Mouse (Mus musculus): ENCODE measurements at regions not wholly inside any gene's neighbourhood (a gene's known extent, or its start where the extent isn't known, plus 50 kb on each side); places are given as distances from the start of the nearest gene placed in this dataset.

DNA sequence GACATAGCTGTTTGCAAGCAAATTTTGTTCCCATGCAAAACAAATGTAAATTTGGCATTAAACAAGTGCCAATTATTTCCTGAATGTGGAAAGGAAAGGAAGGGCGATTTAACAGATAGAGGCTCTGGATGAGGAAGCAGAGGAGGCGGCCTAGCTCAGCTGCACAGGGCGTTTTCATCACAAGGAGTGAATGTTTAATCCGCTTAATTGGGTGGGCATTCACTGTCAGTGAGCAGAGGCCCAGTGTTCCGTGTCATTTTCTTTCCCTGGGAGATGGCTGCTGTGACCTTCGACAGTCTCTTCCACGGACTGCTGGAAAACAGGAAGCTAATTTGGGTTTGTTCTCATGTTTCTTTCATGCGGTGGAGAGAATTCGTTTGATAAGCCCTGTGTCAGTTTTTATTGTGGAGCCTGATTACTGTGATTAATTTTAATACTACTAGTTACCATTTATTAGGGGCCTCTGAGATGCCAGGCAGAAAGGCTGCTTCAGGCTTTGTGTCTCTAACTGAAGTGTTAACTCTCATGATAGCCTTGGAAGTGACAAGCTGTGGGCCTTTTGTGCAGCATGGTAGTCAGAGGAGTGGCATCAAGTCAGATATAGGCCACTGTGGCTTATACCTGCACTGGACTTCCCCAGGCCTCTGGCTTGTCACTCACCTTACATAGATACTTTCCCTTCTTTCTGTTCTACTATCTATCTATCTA is 700.6 kb upstream of the Tmpo start:
- DNase-seq: no peak

DNA sequence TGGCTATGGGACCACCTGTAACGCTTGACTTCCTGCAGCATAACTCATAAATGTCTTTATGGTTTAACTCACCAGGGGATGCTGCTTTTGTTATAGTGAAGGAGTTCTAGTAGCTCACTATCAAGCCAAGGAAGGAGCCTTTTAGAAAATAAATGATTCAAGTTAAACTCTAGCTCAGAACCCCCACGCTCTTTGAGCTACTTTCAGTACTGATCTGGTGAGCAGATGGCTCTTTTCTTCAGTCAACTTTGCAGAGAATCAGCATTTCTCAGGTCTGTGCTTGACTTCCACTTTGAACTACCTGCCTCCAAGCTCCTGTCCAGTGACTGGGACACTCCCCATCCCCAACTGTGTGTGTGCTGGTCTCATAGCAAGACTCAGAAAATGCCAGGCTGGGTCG is 694.3 kb upstream of the Tmpo start:
- no peak for DNase-seq

DNA sequence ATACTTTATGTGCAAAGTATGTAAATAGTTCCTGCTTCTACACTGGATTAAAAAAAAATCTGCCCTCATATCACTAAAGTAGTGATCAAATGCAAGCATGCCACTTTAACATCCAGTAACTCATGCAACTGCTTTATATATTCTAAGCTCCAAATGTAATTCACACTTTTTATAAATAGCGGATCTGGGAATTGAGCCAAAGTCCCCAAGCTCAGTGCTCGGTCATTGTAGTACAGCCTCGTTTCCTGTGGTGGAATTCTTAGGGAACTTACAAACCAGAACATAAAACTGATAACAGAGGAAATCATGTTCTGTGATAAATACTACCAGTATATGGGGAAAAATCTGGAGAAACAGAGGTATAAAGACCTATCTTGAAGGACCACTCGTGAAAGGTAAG is 690.1 kb upstream of the Tmpo start:
- no peak for DNase-seq

DNA sequence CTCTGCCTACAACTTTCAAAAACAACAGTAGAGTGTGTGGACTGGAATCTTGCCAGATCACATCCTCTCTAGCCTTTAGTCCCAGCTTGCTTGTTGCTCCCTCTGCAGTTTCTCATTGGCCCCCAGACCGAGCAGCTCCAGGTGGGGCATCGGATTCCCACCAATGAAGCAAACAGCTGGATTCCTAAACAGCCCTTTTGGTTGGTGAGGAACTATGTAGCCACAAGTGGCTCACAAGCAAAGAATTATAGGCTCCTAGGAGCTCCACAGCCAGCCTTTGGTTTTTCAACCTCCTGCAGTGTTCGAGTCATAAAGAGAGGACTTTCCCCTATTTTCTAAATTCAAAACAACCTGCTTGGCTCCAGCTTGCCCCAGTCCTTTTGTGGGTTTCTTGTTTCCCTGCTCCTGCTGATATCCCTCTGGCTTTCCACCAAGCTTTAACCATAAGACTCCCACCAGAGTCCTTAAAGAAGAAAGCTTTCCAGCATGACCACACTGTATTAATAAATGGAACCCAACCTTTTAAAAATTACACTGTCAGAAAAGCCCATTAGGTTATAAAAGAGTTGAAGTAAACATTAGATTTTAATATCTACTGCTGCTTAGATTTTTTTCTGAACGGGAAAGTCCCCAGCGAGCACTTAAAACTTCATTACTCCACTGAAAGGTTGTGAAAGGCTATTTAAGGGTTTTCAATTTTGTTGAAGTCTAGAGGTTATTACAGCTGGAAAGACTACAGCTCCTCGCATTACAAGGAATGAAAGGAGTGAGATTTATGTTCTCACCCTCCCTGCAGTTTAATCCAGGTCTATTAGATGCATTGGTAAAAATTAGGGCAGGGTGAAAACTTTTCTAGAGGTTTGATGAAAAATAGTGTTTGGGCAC is 677.8 kb upstream of the Tmpo start:
- DNase-seq: no peak

DNA sequence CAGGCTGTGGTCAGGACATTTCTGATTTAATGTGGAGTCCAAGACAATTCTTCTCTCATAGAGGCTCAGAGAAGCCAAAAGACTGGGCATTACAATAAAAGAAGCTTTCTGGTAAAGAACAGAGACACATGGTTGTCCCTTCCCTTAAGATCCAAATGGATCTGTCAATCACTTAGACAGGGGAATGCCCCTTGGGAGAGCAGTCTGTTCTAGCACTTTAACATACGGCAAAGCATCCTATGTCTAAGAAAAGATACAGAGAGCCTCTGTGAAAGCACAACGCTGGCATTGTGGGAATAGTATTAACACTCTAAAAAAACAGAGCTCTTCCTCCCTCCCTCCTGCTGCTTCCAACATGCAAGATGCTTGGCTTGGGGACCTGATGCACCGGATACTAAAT is 646.0 kb upstream of the Tmpo start:
- DNase-seq: no peak

DNA sequence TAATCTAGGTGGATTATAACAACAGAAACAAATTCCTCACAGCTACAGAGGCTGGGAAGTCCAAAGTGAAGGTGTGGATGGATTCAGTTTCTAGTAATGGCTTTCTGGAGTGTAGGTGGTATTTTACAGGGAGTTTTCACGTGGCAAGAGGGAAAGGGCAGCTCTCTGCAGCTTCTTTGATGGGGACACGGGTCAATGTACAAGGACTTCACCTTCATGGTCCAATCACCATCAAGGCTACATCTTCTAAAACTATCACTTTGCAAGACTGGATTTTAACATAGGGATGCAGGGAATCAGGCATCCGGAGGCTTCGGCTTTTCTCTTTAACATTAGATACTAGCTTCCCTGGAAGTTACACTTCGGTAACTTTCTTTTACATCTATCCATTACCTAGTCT is 642.4 kb upstream of the Tmpo start:
- DNase-seq: no peak

DNA sequence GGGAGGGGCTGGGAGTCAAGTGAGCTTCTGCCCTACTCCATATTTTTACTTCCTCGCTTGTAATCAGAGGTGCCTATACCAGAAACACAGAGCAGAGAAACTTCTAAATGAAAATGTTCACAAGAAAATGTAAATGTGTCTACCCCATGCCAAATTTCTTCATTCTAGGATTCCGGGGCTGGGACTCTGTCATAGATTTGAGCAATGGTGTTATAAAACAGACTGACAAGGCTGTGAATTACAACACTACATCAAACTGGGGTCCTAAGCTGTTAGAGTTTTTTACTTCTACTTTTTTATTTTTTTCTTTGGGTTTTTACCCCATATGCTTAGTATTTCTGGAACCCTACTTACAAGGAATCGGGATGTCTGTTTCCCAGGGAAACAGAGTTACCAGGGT is 623.8 kb upstream of the Tmpo start:
- DNase-seq: no peak

Small RNA genes in the stretch of these regions (microRNA-seq; reads per million reads assigned to microRNA genes)
- 0 reads per million in 2 experiments for gene Gm22582
- gene Mir1251: 0 reads per million in 2 experiments
- gene Mir135a-2: 0.35 to 0.67 reads per million in 2 experiments
